Mouse (Mus musculus) MEL (cell line): ENCODE measurements around the gene B9d2. TPM values are rescaled to one million over a fixed set of nuclear protein-coding genes. Genes with fewer than 3 reads are reported as not detected.

Experiments used
- DNase-seq: peaks from one replicate; pipeline ENCODE4 v3.0.0; 2011; ENCODE audit warnings: low read depth, low spot score
- H3K27ac ChIP-seq: 2 replicates; pipeline ENCODE4 v1.5.1; 2012; ENCODE audit warnings: low read depth, mild to moderate bottlenecking, control low read depth, low read length, moderate library complexity; ENCODE audit not compliant: control insufficient read depth
- H3K27me3 ChIP-seq, 2 experiments: fragments of 150-350 bp in 1 of 2; sonication (generic) in 1 of 2; 2 replicates each; pipeline ENCODE4 v1.6.1; 2012; ENCODE audit warnings: low read length in 2 of 2, mild to moderate bottlenecking in 2 of 2, improper control_type of control experiment in 1 of 2, moderate library complexity in 1 of 2; ENCODE audit not compliant: insufficient read depth in 2 of 2, control insufficient read depth in 1 of 2
- H3K36me3 ChIP-seq, 2 experiments: 2 replicates each; pipeline ENCODE4 v1.6.1; 2012 to 2014; ENCODE audit warnings: low read length in 2 of 2, improper control_type of control experiment in 1 of 2, inconsistent platforms in 1 of 2, mild to moderate bottlenecking in 1 of 2; ENCODE audit not compliant: insufficient read depth in 2 of 2, control insufficient read depth in 1 of 2
- H3K4me1 ChIP-seq, 2 experiments: fragments of 150-350 bp in 1 of 2; sonication (generic) in 1 of 2; 2 replicates each; pipeline ENCODE4 v1.6.1; 2012; ENCODE audit warnings: low read length in 2 of 2, improper control_type of control experiment in 1 of 2, mild to moderate bottlenecking in 1 of 2; ENCODE audit not compliant: insufficient read depth in 2 of 2, control insufficient read depth in 1 of 2
- H3K4me3 ChIP-seq, 2 experiments: fragments of 150-350 bp in 1 of 2; sonication (generic) in 1 of 2; 2 replicates each; pipeline ENCODE4 v1.5.1; 2012; ENCODE audit warnings: low read depth in 2 of 2, low read length in 2 of 2, mild to moderate bottlenecking in 2 of 2, moderate library complexity in 2 of 2, control low read depth in 1 of 2, improper control_type of control experiment in 1 of 2; ENCODE audit not compliant: control insufficient read depth in 1 of 2, insufficient read depth in 1 of 2
- H3K79me2 ChIP-seq: 2 replicates; pipeline ENCODE4 v1.6.1; 2012; ENCODE audit warnings: mild to moderate bottlenecking, low read length, moderate library complexity; ENCODE audit not compliant: control insufficient read depth, poor library complexity, insufficient read depth
- H3K9ac ChIP-seq: 2 replicates; pipeline ENCODE4 v1.6.1; 2012; ENCODE audit warnings: low read depth, mild to moderate bottlenecking, control low read depth, low read length, moderate library complexity; ENCODE audit not compliant: control insufficient read depth, poor library complexity, severe bottlenecking
- H3K9me3 ChIP-seq: fragments of 150-350 bp; sonication (generic); replicated peaks from 2 replicates; pipeline ENCODE4 v1.6.1; 2012; ENCODE audit warnings: mild to moderate bottlenecking, low read length, improper control_type of control experiment, moderate library complexity; ENCODE audit not compliant: insufficient read depth
- BHLHE40 ChIP-seq: IDR thresholded peaks from 2 replicates; pipeline ENCODE4 v1.6.1; 2012; ENCODE audit warnings: low read depth, mild to moderate bottlenecking, inconsistent platforms, low read length, improper control_type of control experiment, borderline replicate concordance
- CHD1 ChIP-seq: IDR thresholded peaks from 2 replicates; pipeline ENCODE4 v1.6.1; 2012; ENCODE audit warnings: low read depth, mild to moderate bottlenecking, inconsistent platforms, low read length, improper control_type of control experiment
- E2F4 ChIP-seq: IDR thresholded peaks from 2 replicates; pipeline ENCODE4 v1.6.1; 2011; ENCODE audit warnings: low read depth, low read length, improper control_type of control experiment, borderline replicate concordance
- ELF1 ChIP-seq: IDR thresholded peaks from 2 replicates; pipeline ENCODE4 v1.6.1; 2014; ENCODE audit warnings: low read depth, mild to moderate bottlenecking, inconsistent platforms, low read length, improper control_type of control experiment, moderate library complexity
- EP300 ChIP-seq, 2 experiments: IDR thresholded peaks; 2 replicates each; pipeline ENCODE4 v1.6.1; 2011; ENCODE audit warnings: improper control_type of control experiment in 2 of 2, low read length in 2 of 2, low read depth in 1 of 2, mild to moderate bottlenecking in 1 of 2
- GATA1 ChIP-seq: IDR thresholded peaks from 2 replicates; pipeline ENCODE4 v1.6.1; 2011; ENCODE audit warnings: low read depth, low read length, improper control_type of control experiment
- HCFC1 ChIP-seq: IDR thresholded peaks from 2 replicates; pipeline ENCODE4 v1.6.1; 2012; ENCODE audit warnings: low read depth, mild to moderate bottlenecking, inconsistent platforms, low read length, improper control_type of control experiment, moderate library complexity
- JUND ChIP-seq: IDR thresholded peaks from 2 replicates; pipeline ENCODE4 v1.6.1; 2011; ENCODE audit warnings: low read depth, mild to moderate bottlenecking, improper control_type of control experiment, low read length
- MAX ChIP-seq: IDR thresholded peaks from 2 replicates; pipeline ENCODE4 v1.6.1; 2011; ENCODE audit warnings: low read length, improper control_type of control experiment
- MYC ChIP-seq: IDR thresholded peaks from 2 replicates; pipeline ENCODE4 v1.6.1; 2011; ENCODE audit warnings: low read depth, mild to moderate bottlenecking, low read length, improper control_type of control experiment, moderate library complexity
- NELFE ChIP-seq: IDR thresholded peaks from 2 replicates; pipeline ENCODE4 v1.6.1; 2011; ENCODE audit warnings: low read depth, low read length, improper control_type of control experiment
- POLR2A ChIP-seq, 2 experiments: IDR thresholded peaks; 2 replicates each; pipeline ENCODE4 v1.6.1; 2011 to 2012; ENCODE audit warnings: low read length in 2 of 2, mild to moderate bottlenecking in 2 of 2, control low read depth in 1 of 2, improper control_type of control experiment in 1 of 2, low read depth in 1 of 2, moderate library complexity in 1 of 2; ENCODE audit not compliant: control insufficient read depth in 1 of 2, insufficient read depth in 1 of 2, poor library complexity in 1 of 2
- RAD21 ChIP-seq: IDR thresholded peaks from 2 replicates; pipeline ENCODE4 v1.6.1; 2011; ENCODE audit warnings: mild to moderate bottlenecking, low read depth, low read length, improper control_type of control experiment
- SIN3A ChIP-seq: IDR thresholded peaks from 2 replicates; pipeline ENCODE4 v1.6.1; 2012; ENCODE audit warnings: low read length, improper control_type of control experiment, inconsistent platforms
- TCF12 ChIP-seq: IDR thresholded peaks from 2 replicates; pipeline ENCODE4 v1.6.1; 2014; ENCODE audit warnings: low read depth, mild to moderate bottlenecking, inconsistent platforms, low read length, improper control_type of control experiment, moderate library complexity
- USF1 ChIP-seq: IDR thresholded peaks from 2 replicates; pipeline ENCODE4 v1.6.1; 2014; ENCODE audit warnings: low read depth, mild to moderate bottlenecking, inconsistent platforms, low read length, improper control_type of control experiment, moderate library complexity
- ZNF384 ChIP-seq: IDR thresholded peaks from 2 replicates; pipeline ENCODE4 v1.6.1; 2012; ENCODE audit warnings: low read depth, mild to moderate bottlenecking, inconsistent platforms, low read length, improper control_type of control experiment
- polyA plus RNA-seq, 2 experiments: library from polyadenylated mRNA; stranded (reverse) in 1 of 2; unstranded in 1 of 2; fragments of >175 nt in 1 of 2; fragments of >200 nt in 1 of 2; gene quantifications; 2 replicates each; pipeline versions ENCODE4 v1.2.1 to v1.2.4; 2012; ENCODE audit warnings: low replicate concordance in 2 of 2, low read depth in 1 of 2; ENCODE audit not compliant: insufficient read length in 2 of 2, insufficient read depth in 1 of 2, missing spikeins in 1 of 2
- total RNA-seq: library from RNA; depleted of rRNA; stranded (reverse); fragments of 300-350 nt; gene quantifications from 2 replicates; pipeline ENCODE4 v1.2.3, GENCODE M21; 2012

The B9d2 gene
- total and polyA plus RNA-seq, 3 experiments, result 70.4 to 108 TPM; not detected in 1

DNA sequence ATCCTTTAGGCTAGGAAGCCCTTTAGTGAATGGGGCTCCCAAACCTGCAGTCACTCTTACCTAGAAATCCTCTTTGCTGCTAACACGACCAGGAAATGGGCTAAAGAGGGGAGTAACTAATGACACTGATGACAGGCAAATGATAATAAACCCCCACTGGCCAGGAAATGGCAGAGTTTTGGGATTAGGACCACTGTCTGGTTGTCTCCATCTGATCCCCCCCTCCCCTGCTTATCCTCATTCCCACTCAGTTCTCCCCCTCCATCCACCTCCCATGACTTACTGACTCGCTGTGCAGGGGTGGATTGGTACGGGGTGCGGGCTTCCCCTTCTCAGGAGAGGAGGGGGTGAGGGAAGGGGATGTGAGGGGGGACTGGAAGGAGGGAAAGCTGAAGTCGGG lies 9.5 kb downstream of the B9d2 start:
- H3K9me3 ChIP-seq, result no peaks in the 10 kb centered on the region
- peaks cover 14 to 31% of the 10 kb centered on the region in 2 experiments for H3K36me3 ChIP-seq
- no peak for DNase-seq
- H3K9ac ChIP-seq, result peak overlapping the region; percentile 99
- peaks cover 79% of the 10 kb centered on the region for H3K79me2 ChIP-seq
- peak overlapping the region; percentile 51 to 97 for H3K4me3 ChIP-seq
- no peak for TF ChIP-seq TCF12
- no peak for TF ChIP-seq BHLHE40
- no peak for TF ChIP-seq E2F4
- no peak for TF ChIP-seq CHD1
- TF ChIP-seq ZNF384, result no peak
- no peak for TF ChIP-seq JUND
- TF ChIP-seq USF1, result no peak
- no peak for TF ChIP-seq MYC
- TF ChIP-seq NELFE, result no peak
- TF ChIP-seq GATA1, result no peak
- TF ChIP-seq MAX, result no peak
- no peak for TF ChIP-seq SIN3A
- TF ChIP-seq EP300 (IDR thresholded peaks at IDR 0.05; ENCODE audit: low read depth in 1 of 2, low read length in 2 of 2), result no peak
- TF ChIP-seq HCFC1, result no peak
- no peak for TF ChIP-seq ELF1
- no peaks in the 10 kb centered on the region for H3K27me3 ChIP-seq
- H3K4me1 ChIP-seq, result peaks cover 0 to 24% of the 10 kb centered on the region in 2 experiments; a peak in 3 of 4 replicates
- H3K27ac ChIP-seq, result peak overlapping the region; percentile 98

- no peak overlapping the region for H3K4me3 ChIP-seq
- DNase-seq, result no peak
- no peak overlapping the region for H3K9ac ChIP-seq
- H3K27ac ChIP-seq, result no peak overlapping the region
- H3K27me3 ChIP-seq, result no peaks in the 10 kb centered on the region
- no peaks in the 10 kb centered on the region for H3K9me3 ChIP-seq
- H3K4me1 ChIP-seq, result peaks cover 0 to 10% of the 10 kb centered on the region in 2 experiments; a peak in 3 of 4 replicates
- H3K79me2 ChIP-seq, result peaks cover 55% of the 10 kb centered on the region
- H3K36me3 ChIP-seq, result peaks cover 18 to 30% of the 10 kb centered on the region in 2 experiments
- no peak for TF ChIP-seq RAD21
- no peak for TF ChIP-seq E2F4
Observed at GRCm38 (mm10) chr7:25694104-25694503, 13.5 kb downstream of the B9d2 start.

DNA sequence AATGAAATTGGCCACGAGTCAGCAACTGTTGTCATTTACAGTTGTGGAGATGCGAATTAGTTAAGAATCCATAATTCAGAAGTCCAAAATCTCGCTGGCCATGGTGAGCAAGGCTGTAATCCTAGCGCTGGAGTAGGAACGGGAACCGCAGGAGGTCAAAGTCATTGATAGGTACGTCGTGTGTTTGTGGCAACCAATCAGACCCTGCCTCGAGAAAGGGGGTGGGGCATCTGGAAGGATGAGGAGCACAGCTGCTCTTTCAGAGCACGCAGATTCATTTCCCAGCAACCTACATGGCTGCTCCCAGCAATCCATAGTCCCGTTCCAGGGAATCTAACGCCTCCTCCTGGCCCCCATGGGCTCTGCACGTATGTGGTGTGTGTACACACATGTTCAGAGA lies 19.3 kb downstream of the B9d2 start:
- DNase-seq, result no peak
- Histone ChIP-seq H3K36me3 (peaks cover 10 to 38% of the 10 kb centered on the region in 2 experiments), H3K9me3 (no peaks in the 10 kb centered on the region), H3K27me3 (no peaks in the 10 kb centered on the region), H3K27ac (no peak overlapping the region), H3K4me3 (no peak overlapping the region), H3K9ac (no peak overlapping the region), H3K4me1 (peaks cover 0 to 2% of the 10 kb centered on the region in 2 experiments; a peak in 1 of 4 replicates), H3K79me2 (peaks cover 22% of the 10 kb centered on the region)
- TF ChIP-seq MAX, result no peak
- TF ChIP-seq POLR2A (IDR thresholded peaks at IDR 0.05; ENCODE audit: control insufficient read depth in 1 of 2, insufficient read depth in 1 of 2, low read depth in 1 of 2, low read length in 2 of 2, poor library complexity in 1 of 2), result peak in 1 of 2 experiments; percentile 46; a peak in 1 of 4 replicates
